Mouse (Mus musculus): ENCODE results near the gene Gosr2. TPM values are rescaled to one million over a fixed set of nuclear protein-coding genes. Genes with fewer than 3 reads are reported as not detected.

Gene Gosr2
- polyA plus RNA-seq, 1 experiment = 99.9 TPM

GRCm38 (mm10) chr11:103675556-103675955, 22.1 kb downstream of the Gosr2 start:
- Histone ChIP-seq H3K4me1 (ENCODE audit: control insufficient read depth, insufficient read depth, low read length) (no peaks in the 10 kb centered on the region), H3K27ac (ENCODE audit: insufficient read depth, low read length) (no peak overlapping the region), H3K4me3 (ENCODE audit: insufficient read depth, low read length) (no peak overlapping the region)
- no peak for TF ChIP-seq POLR2A (IDR thresholded peaks at IDR 0.05; ENCODE audit: extremely low read depth, insufficient read depth, low read length)
- peak; percentile 98 for TF ChIP-seq CTCF (IDR thresholded peaks at IDR 0.05; ENCODE audit: extremely low read depth, insufficient read depth, low read length)

GRCm38 (mm10) chr11:103666907-103667426, 30.7 kb downstream of the Gosr2 start:
- peak overlapping the region; percentile 87 for H3K27ac ChIP-seq (ENCODE audit: insufficient read depth, low read length)
- peaks cover 22% of the 10 kb centered on the region for H3K4me1 ChIP-seq (ENCODE audit: control insufficient read depth, insufficient read depth, low read length)
- TF ChIP-seq CTCF (IDR thresholded peaks at IDR 0.05; ENCODE audit: extremely low read depth, insufficient read depth, low read length) = no peak
- no peak for TF ChIP-seq POLR2A (IDR thresholded peaks at IDR 0.05; ENCODE audit: extremely low read depth, insufficient read depth, low read length)
- no peak overlapping the region for H3K4me3 ChIP-seq (ENCODE audit: insufficient read depth, low read length)

DNA sequence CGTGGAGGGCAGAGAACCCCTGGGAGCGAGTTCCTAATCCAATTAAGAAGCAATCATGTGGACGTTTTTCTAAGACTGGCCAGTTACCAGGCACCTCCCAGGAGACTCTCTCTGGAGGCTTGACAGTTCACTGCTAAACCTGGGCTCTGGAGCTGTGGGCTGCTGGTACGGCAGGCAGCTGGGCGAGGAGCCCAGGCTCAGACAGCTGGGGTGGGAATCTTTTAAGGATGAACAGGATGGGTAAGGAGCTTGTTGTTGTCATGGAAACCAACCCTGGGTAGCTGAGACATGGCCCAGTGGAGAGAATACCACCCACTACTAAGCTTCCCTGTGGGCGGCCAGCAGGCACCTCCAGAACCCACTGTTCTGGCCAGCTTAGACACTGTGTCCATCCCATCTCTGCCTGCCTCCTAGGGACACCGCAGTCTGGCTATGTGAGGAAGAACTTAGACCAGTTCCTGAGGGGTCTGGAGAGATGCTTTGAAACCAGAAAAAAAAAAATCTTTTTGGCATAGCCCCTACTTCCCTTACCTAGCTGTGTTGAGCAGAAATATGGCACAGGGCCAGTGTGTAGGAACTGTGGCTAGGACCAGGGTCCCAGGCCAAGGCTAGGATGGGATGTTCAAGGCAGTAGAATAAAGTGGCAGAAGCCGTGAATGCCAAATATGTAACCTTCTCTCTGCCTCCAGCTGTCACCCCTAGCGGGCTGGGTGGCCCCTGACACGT, 31.4 kb downstream of the Gosr2 start:
- peak overlapping the region; percentile 93 for H3K27ac ChIP-seq (ENCODE audit: insufficient read depth, low read length)
- TF ChIP-seq POLR2A (IDR thresholded peaks at IDR 0.05; ENCODE audit: extremely low read depth, insufficient read depth, low read length) (0 out of 2 replicates have a peak, but pooled peaks have one; percentile 31), CTCF (IDR thresholded peaks at IDR 0.05; ENCODE audit: extremely low read depth, insufficient read depth, low read length) (no peak)

DNA sequence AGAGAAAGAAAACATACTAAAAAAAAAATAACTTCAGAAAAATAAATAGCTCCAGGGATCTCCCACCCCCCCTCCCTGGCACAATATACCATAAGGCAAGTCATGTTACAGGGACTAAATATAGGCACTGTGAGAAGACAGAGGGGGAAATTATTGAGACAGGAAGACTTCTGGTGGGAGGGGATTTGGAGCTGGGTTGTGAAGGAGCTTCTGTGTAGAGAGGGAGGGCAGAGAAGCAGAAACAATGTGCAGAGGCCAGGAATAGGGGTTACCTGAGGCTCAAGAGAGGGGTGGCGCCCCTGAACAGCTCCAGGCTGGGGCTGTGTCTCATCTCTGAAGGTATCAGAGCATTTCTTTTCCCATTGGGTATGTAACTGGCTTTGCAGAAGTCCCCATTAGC, 32.0 kb downstream of the Gosr2 start:
- no peak for TF ChIP-seq POLR2A (IDR thresholded peaks at IDR 0.05; ENCODE audit: extremely low read depth, insufficient read depth, low read length)
- TF ChIP-seq CTCF (IDR thresholded peaks at IDR 0.05; ENCODE audit: extremely low read depth, insufficient read depth, low read length) = no peak
- H3K27ac ChIP-seq (ENCODE audit: insufficient read depth, low read length) = peak overlapping the region; percentile 93
- no peak overlapping the region for H3K4me3 ChIP-seq (ENCODE audit: insufficient read depth, low read length)
- peaks cover 28% of the 10 kb centered on the region for H3K4me1 ChIP-seq (ENCODE audit: control insufficient read depth, insufficient read depth, low read length)

More for the DNA sequence above, 31.4 kb downstream of the Gosr2 start:
- peaks cover 24% of the 10 kb centered on the region for H3K4me1 ChIP-seq (ENCODE audit: control insufficient read depth, insufficient read depth, low read length)
- H3K4me3 ChIP-seq (ENCODE audit: insufficient read depth, low read length) = no peak overlapping the region

- TF ChIP-seq CTCF (IDR thresholded peaks at IDR 0.05; ENCODE audit: extremely low read depth, insufficient read depth, low read length) (no peak), POLR2A (IDR thresholded peaks at IDR 0.05; ENCODE audit: extremely low read depth, insufficient read depth, low read length) (no peak)
- Histone ChIP-seq H3K4me1 (ENCODE audit: control insufficient read depth, insufficient read depth, low read length) (peaks cover 28% of the 10 kb centered on the region), H3K27ac (ENCODE audit: insufficient read depth, low read length) (peak overlapping the region; percentile 85), H3K4me3 (ENCODE audit: insufficient read depth, low read length) (no peak overlapping the region)
Measured at GRCm38 (mm10) chr11:103663119-103663518, 34.6 kb downstream of the Gosr2 start.

- Histone ChIP-seq H3K4me3 (ENCODE audit: insufficient read depth, low read length) (no peak overlapping the region), H3K4me1 (ENCODE audit: control insufficient read depth, insufficient read depth, low read length) (peaks cover 28% of the 10 kb centered on the region), H3K27ac (ENCODE audit: insufficient read depth, low read length) (peak overlapping the region; percentile 36)
- TF ChIP-seq CTCF (IDR thresholded peaks at IDR 0.05; ENCODE audit: extremely low read depth, insufficient read depth, low read length) = no peak
- TF ChIP-seq POLR2A (IDR thresholded peaks at IDR 0.05; ENCODE audit: extremely low read depth, insufficient read depth, low read length) = no peak
Measured at GRCm38 (mm10) chr11:103662546-103662945, 35.2 kb downstream of the Gosr2 start.

DNA sequence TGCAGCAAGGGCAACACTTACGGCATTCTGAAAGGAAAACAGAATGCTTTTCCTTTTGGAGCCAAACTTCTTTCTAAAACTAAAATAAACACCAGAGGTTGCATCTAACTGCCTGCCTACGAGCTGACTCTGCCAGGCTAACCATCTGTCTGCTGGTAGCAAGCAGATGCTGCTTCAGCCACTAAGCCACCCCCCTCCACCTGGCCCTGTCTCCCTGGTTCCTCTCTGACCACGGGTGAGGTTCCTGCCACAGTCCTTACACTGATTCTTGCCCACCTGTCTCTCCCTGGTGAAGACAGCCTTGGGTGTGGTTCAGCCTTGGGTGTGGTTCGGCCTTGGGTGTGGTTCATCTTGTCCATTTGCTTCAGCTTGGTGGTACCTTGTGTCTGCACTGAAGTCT, 35.8 kb downstream of the Gosr2 start:
- H3K27ac ChIP-seq (ENCODE audit: insufficient read depth, low read length) = peak overlapping the region; percentile 85
- TF ChIP-seq CTCF (IDR thresholded peaks at IDR 0.05; ENCODE audit: extremely low read depth, insufficient read depth, low read length) (no peak), POLR2A (IDR thresholded peaks at IDR 0.05; ENCODE audit: extremely low read depth, insufficient read depth, low read length) (no peak)
- no peak overlapping the region for H3K4me3 ChIP-seq (ENCODE audit: insufficient read depth, low read length)
- H3K4me1 ChIP-seq (ENCODE audit: control insufficient read depth, insufficient read depth, low read length) = peaks cover 24% of the 10 kb centered on the region

- TF ChIP-seq POLR2A (IDR thresholded peaks at IDR 0.05; ENCODE audit: extremely low read depth, insufficient read depth, low read length) = no peak
- TF ChIP-seq CTCF (IDR thresholded peaks at IDR 0.05; ENCODE audit: extremely low read depth, insufficient read depth, low read length) = no peak
- Histone ChIP-seq H3K27ac (ENCODE audit: insufficient read depth, low read length) (no peak overlapping the region), H3K4me3 (ENCODE audit: insufficient read depth, low read length) (no peak overlapping the region), H3K4me1 (ENCODE audit: control insufficient read depth, insufficient read depth, low read length) (peaks cover 14% of the 10 kb centered on the region)
Measured at GRCm38 (mm10) chr11:103658189-103658588, 39.5 kb downstream of the Gosr2 start.

- TF ChIP-seq CTCF (IDR thresholded peaks at IDR 0.05; ENCODE audit: extremely low read depth, insufficient read depth, low read length) (no peak), POLR2A (IDR thresholded peaks at IDR 0.05; ENCODE audit: extremely low read depth, insufficient read depth, low read length) (no peak)
- H3K4me1 ChIP-seq (ENCODE audit: control insufficient read depth, insufficient read depth, low read length) = peaks cover 12% of the 10 kb centered on the region
- H3K4me3 ChIP-seq (ENCODE audit: insufficient read depth, low read length) = no peak overlapping the region
- no peak overlapping the region for H3K27ac ChIP-seq (ENCODE audit: insufficient read depth, low read length)
Measured at GRCm38 (mm10) chr11:103656520-103656919, 41.2 kb downstream of the Gosr2 start.

Measured in cortical plate, adult 2 months (tissue).